Mouse (Mus musculus) thymus, postnatal 25 days (tissue): ENCODE data around the gene Clec4a1.

Experiments
- DNase-seq: peaks from one replicate; pipeline ENCODE4 v3.0.0; 2022

The Clec4a1 gene

GRCm38 (mm10) chr6:122921451-122921850 lies at the start of gene Clec4a1:
TSS of gene Clec4a1 (plus strand) at chr6:122921848.
- DNase-seq: no peak

- DNase-seq: no peak
Measured at GRCm38 (mm10) chr6:122872800-122873199, 48.8 kb upstream of the Clec4a1 start.

DNA sequence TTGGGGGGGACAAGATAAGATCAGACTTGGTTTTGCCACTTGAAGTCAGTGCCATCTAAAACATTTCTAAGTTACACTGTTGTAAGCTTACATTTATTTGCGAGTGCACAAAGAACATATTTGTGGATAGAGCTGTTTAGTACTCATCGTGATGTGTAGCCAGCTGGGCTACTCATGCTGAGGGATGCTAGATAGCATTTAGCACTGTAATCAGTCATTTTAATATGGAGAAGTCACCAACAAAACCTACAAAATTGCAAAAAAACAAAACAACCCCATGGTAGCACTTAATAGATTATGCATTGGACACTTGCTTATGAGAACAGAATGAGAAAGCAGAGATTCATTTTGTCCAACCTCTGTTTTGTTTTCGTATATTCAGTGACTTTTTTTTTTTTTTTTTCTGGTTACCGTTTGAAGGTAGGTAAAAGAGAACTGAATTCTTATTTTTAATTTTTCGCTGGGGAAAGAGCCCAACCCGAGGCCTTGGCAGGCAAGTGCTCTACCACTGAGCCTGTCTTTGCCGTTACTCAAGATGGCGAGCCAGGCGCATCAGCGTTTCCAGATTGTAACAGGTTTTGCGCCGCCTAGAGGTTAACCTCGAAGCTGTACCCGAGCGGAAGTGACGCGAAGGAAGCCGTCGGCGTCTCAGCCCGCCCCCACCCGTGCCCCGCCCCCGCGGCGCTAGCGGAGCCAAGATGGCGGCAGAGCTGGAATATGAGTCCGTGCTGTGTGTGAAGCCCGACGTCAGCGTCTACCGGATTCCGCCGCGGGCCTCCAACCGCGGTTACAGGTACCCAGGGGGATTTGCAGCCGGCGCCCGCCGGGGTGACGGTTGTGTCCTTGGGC lies 47.6 kb upstream of the Clec4a1 start, which contains the start of gene Necap1:
Gene Necap1 (plus strand): TSS at position 604 of the 849 bp plus-strand sequence.
- peak; percentile 96 for DNase-seq

DNA sequence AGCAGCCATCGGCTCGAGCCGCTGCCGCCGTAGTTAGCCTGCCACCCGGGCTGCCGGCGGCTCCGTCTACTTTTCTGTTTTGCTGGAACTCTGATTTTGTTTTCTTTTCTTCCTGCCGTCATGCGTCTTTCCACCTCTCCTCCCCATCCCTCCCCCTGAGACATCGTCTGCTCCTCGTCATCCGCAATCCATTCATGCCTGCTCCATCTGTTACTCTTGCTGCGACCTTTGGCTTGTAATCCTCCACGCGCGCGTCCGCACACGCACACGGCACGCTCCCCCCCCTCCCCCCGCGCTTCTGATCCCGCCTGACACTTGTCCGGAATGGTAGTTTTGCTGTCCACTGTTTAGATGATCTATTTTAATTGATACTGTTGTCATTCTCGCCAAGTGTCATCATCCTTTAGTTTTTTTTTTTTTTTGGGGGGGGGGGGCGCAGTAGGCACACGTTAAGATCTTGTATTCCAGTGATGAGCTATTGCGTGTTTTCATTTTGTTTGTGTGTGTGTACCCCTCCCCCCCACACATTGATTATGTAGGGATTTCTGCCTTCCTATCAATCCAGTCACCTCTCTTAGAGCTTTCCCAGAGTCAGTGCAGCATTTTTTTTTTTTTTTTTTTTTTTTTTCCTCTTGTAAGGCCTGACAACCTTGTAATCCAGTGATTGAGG lies 46.8 kb upstream of the Clec4a1 start:
- no peak for DNase-seq

- no peak for DNase-seq
Measured at GRCm38 (mm10) chr6:122879141-122879735, 42.4 kb upstream of the Clec4a1 start.

DNA sequence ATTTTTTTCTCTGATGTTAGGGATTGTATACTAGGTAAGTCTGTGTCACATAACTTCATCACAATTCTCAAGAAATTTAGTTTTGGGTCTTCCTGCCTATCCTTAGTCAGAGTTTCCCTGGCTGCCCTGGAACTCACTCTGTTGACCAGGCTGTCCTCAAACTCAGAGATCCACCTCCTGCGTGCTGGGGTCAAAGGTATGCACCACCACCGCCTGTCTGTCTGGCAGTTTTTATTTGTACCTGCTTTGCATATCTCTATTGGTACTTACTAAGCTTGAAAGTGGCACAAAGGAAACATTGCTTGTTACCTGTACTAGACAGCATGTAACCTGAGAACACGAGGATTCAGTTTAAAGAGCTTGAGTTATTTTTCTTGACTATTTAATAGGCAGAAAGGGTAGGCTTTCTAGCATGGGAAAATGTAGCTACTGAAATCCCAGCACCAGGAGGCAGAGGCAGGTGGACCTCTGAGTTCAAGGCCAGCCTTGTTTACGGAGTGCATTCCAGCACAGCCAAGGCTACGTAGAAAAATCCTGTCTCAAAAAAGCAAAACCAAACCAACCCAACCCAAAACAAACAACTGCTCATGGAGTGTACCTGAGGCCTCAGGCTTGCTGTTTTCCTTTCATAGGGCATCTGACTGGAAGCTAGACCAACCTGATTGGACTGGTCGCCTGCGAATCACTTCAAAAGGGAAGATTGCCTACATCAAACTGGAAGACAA lies 41.7 kb upstream of the Clec4a1 start:
- no peak for DNase-seq

DNA sequence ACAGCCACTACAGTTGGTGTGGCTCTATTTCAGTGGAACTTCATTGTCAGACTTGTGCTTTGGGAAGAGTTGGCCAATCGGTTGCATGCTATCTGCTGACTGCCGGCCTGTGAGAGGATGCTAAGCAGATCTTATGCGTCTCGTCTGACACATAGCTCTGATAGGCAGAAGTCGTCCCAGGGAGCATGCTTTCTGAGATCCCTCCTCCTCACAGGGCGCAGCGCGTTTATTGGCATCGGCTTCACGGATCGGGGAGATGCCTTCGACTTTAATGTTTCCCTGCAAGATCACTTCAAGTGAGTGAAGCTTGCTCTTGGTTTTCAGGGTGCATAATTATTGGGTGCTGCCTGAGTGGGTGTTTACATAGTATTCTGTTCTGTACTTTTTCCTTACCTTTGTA lies 40.4 kb upstream of the Clec4a1 start:
- no peak for DNase-seq

GRCm38 (mm10) chr6:122883603-122884002 lies 38.0 kb upstream of the Clec4a1 start:
- no peak for DNase-seq

DNA sequence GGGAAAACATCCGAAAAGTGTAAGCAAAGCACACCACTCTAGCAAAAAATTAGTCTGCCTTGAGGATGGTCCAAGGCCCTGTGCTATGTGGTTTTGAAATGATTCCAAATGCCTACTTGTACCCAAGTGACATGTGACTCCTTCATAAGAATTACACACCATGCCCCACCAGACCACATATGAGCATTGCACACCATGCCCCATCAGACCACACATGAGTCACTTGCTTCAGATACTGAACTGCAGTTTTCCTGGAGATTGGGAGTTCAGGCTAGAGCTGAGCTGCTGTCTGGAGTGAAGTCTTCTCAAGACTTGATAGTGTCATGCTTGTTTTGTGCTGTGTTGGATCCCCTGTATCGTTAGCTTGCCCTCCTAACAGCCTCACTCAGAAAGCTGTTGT lies 32.0 kb upstream of the Clec4a1 start:
- DNase-seq: no peak

GRCm38 (mm10) chr6:122892442-122893049 lies 29.1 kb upstream of the Clec4a1 start:
- peak; percentile 55 for DNase-seq

GRCm38 (mm10) chr6:122919922-122920321 lies 1.7 kb upstream of the Clec4a1 start:
- no peak for DNase-seq

GRCm38 (mm10) chr6:122934845-122935244 lies 13.2 kb downstream of the Clec4a1 start:
- no peak for DNase-seq

DNA sequence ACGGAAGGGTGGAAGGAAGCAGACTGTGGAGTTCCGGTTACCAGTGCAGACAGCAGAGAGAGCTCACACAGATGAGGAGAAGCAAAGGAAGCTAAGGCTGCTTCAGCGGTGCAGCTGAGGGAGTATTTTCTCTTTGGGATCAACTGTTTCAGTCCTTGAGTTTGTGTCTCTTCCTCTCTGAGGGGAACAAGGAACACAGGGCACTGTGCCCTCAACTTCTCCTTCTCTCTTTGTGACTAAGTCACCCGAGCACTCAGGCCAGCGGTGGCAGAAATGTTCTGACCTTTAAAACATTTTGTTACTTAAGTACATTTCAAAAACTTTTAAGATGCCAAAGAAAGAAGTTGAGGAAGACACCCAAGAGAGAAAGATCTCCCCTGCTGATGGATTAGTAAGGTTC lies 18.0 kb downstream of the Clec4a1 start:
- no peak for DNase-seq

DNA sequence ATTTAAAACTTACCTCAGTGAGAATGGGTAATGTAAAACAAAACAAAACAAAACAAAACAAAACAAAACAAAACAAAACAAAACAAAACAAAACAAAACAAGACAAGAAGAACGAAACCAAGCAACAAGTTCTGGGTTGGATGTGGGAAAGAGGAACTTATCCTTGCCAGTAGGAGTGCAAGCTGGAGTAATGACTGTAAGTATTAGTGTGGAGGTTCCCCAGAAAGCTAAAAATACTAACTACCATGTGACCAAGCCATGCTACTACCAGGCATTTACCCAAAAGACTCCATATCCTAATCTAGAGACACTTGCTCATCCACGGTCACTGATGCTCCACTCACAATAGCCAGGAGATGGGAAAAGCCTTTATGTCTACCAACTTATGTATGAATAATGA lies 25.1 kb downstream of the Clec4a1 start:
- no peak for DNase-seq

DNA sequence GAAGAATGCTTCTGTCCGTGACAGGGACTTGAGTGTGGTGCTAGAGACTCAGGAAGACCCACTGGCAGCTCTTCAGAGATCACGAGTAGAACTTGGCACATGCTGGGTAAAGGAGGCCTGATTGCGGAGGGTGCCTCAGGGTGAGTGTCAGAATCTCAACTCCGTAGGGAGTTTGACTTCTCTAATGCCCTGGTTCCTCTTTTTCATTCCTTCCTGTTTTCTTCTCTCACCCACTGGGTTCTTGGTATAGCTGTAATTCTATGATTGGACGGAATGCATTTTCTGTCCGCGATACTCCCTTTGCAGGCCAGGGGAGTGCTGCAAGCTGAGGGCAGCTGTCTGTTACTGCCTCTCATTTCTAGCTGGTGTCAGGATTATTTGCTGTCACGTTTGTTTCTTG lies 30.8 kb downstream of the Clec4a1 start, which contains the start of gene Clec4a3:
Gene Clec4a3 (plus strand): TSS at position 115 of the 400 bp plus-strand sequence.
- DNase-seq: no peak

DNA sequence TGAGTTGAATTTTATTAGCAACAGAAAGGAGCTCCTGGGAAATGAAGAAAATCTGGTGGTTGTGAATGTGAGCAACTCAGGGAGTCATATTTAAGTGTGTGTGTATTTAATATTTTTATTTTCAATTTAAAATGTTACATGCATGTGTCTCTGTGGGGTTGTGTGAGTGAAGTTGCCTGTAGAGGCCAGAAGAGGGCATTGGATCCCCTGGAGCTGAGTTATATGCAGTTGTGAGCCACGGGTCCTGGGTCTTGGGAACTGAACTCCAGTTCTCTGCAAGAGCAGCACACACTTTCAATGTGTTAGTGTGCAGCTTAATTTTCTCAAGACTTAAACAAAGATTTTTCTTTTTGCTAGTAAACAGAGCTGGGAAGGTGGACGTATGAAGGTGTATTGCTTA lies 42.9 kb downstream of the Clec4a1 start:
- no peak for DNase-seq

DNA sequence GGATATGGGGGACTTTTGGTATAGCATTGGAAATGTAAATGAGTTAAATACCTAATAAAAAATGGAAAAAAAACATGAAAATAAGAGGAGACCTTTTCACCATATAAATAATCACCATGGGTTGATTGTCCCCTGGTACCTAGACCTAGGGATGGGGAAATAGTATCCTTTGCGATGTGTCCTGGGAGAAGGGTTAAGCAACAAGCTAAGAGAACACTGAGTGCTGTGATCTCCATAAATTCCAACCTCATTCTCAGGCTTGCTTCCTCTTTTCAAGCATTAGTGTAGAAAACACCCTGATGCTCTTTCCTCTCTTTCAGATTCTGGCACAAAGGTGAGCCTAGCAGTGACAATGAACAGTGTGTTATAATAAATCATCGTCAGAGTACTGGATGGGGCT lies 47.4 kb downstream of the Clec4a1 start:
- DNase-seq: no peak
